ENCODE assay signal across 18 mouse cellular contexts in the genomic region with DNA sequence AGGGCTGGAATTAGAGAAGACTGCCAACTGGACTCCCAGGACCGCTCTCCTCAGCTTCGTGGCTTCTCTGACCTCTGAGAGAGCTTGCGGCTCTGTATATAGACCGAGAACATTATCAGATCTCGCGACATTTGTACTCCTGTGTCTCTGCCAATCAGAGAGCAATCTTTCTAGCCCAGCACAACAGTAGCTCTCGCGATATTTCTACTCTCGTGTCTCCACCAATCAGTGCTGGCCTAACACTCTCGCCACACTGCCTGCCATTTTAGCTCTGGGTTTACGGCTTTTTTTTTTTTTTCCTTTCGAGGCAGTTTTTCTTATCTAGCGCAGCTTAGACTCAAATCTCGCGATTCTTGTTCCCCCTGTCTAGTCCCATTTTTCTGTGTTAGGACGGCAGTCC.
"Had no signal": no experiment of that assay in that cellular context is flagged by ENCODE, and none has a peak within 500 bp of the region (broad histone marks: within the 10 kb centered on the region; RNA-seq: fewer than 3 reads in every experiment).

No protein-coding gene starts in this region.

- H3K4me1 ChIP-seq: midbrain, embryonic 10.5 days; midbrain, embryonic 12.5 days; neural tube, embryonic 13.5 days; neural tube, embryonic 15.5 days; stomach, embryonic 15.5 days had no signal

- H3K27ac ChIP-seq: midbrain, embryonic 10.5 days; midbrain, embryonic 12.5 days; neural tube, embryonic 13.5 days; neural tube, embryonic 15.5 days; stomach, embryonic 15.5 days; stomach, postnatal 0 days had no signal

- H3K9me3 ChIP-seq: midbrain, embryonic 10.5 days; midbrain, embryonic 12.5 days; neural tube, embryonic 13.5 days; neural tube, embryonic 15.5 days; stomach, embryonic 15.5 days had no signal

- H3K36me3 ChIP-seq: midbrain, embryonic 10.5 days; midbrain, embryonic 12.5 days; neural tube, embryonic 13.5 days; neural tube, embryonic 15.5 days; stomach, embryonic 15.5 days had no signal

- DNase-seq: lung, adult 18-20 months; lung, embryonic 14.5 days; lung, postnatal 10 days; lung, postnatal 4 days; midbrain, embryonic 14.5 days; retina, postnatal 1 day; right cerebral cortex, adult 18-20 months; right cerebral cortex, postnatal 14 days; thymus, adult 18-20 months; thymus, postnatal 14 days; thymus, postnatal 36 days had no signal

- H3K9ac ChIP-seq: lung, embryonic 14.5 days; midbrain, embryonic 12.5 days; neural tube, embryonic 13.5 days; neural tube, embryonic 15.5 days; stomach, embryonic 15.5 days had no signal

- H3K4me3 ChIP-seq: midbrain, embryonic 10.5 days; midbrain, embryonic 12.5 days; myocyte; neural tube, embryonic 13.5 days; neural tube, embryonic 15.5 days; stomach, embryonic 15.5 days had no signal
